Mouse (Mus musculus): ENCODE data around the gene Cyp2d22. TPM values are rescaled to one million over a fixed set of nuclear protein-coding genes. Genes with fewer than 3 reads are reported as not detected.

The Cyp2d22 gene
- polyA plus RNA-seq, 1 experiment from 2014 or later: 9.6 TPM

- peaks cover 20% of the 10 kb centered on the region; the same call in 1 of the 2 replicates for H3K36me3 ChIP-seq
- peaks cover 11% of the 10 kb centered on the region for H3K4me1 ChIP-seq
- no peak overlapping the region for H3K4me3 ChIP-seq
- no peak overlapping the region for H3K27ac ChIP-seq
- WGBS: 84% methylated on average over 4 of the region's 4 CpGs
- ATAC-seq (ENCODE audit: borderline replicate concordance, extremely low read depth, low FRiP score, low TSS enrichment): no peak
- no peaks in the 10 kb centered on the region for H3K27me3 ChIP-seq
- H3K9me3 ChIP-seq: no peaks in the 10 kb centered on the region
- H3K4me2 ChIP-seq: no peak overlapping the region
- H3K9ac ChIP-seq: no peak overlapping the region
Measured at GRCm38 (mm10) chr15:82335194-82335593, 44.9 kb downstream of the Cyp2d22 start.

- 60% methylated on average over 2 of the region's 2 CpGs for WGBS
- Histone ChIP-seq H3K9me3 (no peaks in the 10 kb centered on the region), H3K4me1 (no peaks in the 10 kb centered on the region), H3K4me2 (no peak overlapping the region), H3K4me3 (no peak overlapping the region), H3K27ac (no peak overlapping the region), H3K27me3 (no peaks in the 10 kb centered on the region), H3K36me3 (no peaks in the 10 kb centered on the region), H3K9ac (no peak overlapping the region)
- no peak for ATAC-seq (ENCODE audit: borderline replicate concordance, extremely low read depth, low FRiP score, low TSS enrichment)
Measured at GRCm38 (mm10) chr15:82325382-82325781, 54.7 kb downstream of the Cyp2d22 start.

- H3K9ac ChIP-seq: no peak overlapping the region
- H3K27me3 ChIP-seq: no peaks in the 10 kb centered on the region
- H3K4me1 ChIP-seq: no peaks in the 10 kb centered on the region
- no peak overlapping the region for H3K4me3 ChIP-seq
- no peak overlapping the region for H3K4me2 ChIP-seq
- 70% methylated on average over 8 of the region's 8 CpGs for WGBS
- no peak for ATAC-seq (ENCODE audit: borderline replicate concordance, extremely low read depth, low FRiP score, low TSS enrichment)
- H3K36me3 ChIP-seq: no peaks in the 10 kb centered on the region
- no peak overlapping the region for H3K27ac ChIP-seq
- H3K9me3 ChIP-seq: no peaks in the 10 kb centered on the region
Measured at GRCm38 (mm10) chr15:82322195-82322594, 57.9 kb downstream of the Cyp2d22 start.

Small RNAs within 50 kb of the gene (microRNA-seq; reads per million reads assigned to microRNA genes)
- not detected for gene Gm25990
- not detected for gene Gm27331
- not detected for gene Mir7684

Other genes starting within 250 kb of the Cyp2d22 start
- gene Srebf2, start 233.1 kb downstream of the Cyp2d22 start, polyA plus RNA-seq (2015; fragmentation: Nextera tagmentation; extraction: Ambion mirVana): 126 and 132 TPM in 2 replicates
- gene Shisa8, start 167.4 kb downstream of the Cyp2d22 start, polyA plus RNA-seq (2015; fragmentation: Nextera tagmentation; extraction: Ambion mirVana): 1.1 and 1.3 TPM in 2 replicates
- 0.12 TPM in 1 of 2 replicates, not detected in the other for gene Tnfrsf13c, start 155.9 kb downstream of the Cyp2d22 start, polyA plus RNA-seq (2015; fragmentation: Nextera tagmentation; extraction: Ambion mirVana)
- gene Cenpm, start 135.5 kb downstream of the Cyp2d22 start, polyA plus RNA-seq (2015; fragmentation: Nextera tagmentation; extraction: Ambion mirVana): 71.6 and 74.5 TPM in 2 replicates
- gene 1500009C09Rik, start 127.9 kb downstream of the Cyp2d22 start, polyA plus RNA-seq (2015; fragmentation: Nextera tagmentation; extraction: Ambion mirVana): not detected in 2 replicates
- 4.1 and 6.3 TPM in 2 replicates for gene Sept3, start 105.4 kb downstream of the Cyp2d22 start, polyA plus RNA-seq (2015; fragmentation: Nextera tagmentation; extraction: Ambion mirVana)
- gene Wbp2nl, start 81.3 kb downstream of the Cyp2d22 start, polyA plus RNA-seq (2015; fragmentation: Nextera tagmentation; extraction: Ambion mirVana): 0.37 and 0.40 TPM in 2 replicates
- 47.0 and 52.3 TPM in 2 replicates for gene Naga, start 41.3 kb downstream of the Cyp2d22 start, polyA plus RNA-seq (2015; fragmentation: Nextera tagmentation; extraction: Ambion mirVana)
- gene Pheta2, start 41.3 kb downstream of the Cyp2d22 start, polyA plus RNA-seq (2015; fragmentation: Nextera tagmentation; extraction: Ambion mirVana): 15.4 and 16.4 TPM in 2 replicates
- gene Smdt1, start 41.3 kb downstream of the Cyp2d22 start, polyA plus RNA-seq (2015; fragmentation: Nextera tagmentation; extraction: Ambion mirVana): 235 and 254 TPM in 2 replicates
- 276 and 282 TPM in 2 replicates for gene Ndufa6, start 25.9 kb downstream of the Cyp2d22 start, polyA plus RNA-seq (2015; fragmentation: Nextera tagmentation; extraction: Ambion mirVana)
- not detected in 2 replicates for gene Cyp2d11, start 13.8 kb upstream of the Cyp2d22 start, polyA plus RNA-seq (2015; fragmentation: Nextera tagmentation; extraction: Ambion mirVana)
- gene Cyp2d10, start 26.9 kb upstream of the Cyp2d22 start, polyA plus RNA-seq (2015; fragmentation: Nextera tagmentation; extraction: Ambion mirVana): 0.34 TPM in 1 of 2 replicates, not detected in the other
- not detected in 2 replicates for gene Cyp2d9, start 53.2 kb upstream of the Cyp2d22 start, polyA plus RNA-seq (2015; fragmentation: Nextera tagmentation; extraction: Ambion mirVana)
- gene Cyp2d12, start 174.8 kb upstream of the Cyp2d22 start, polyA plus RNA-seq (2015; fragmentation: Nextera tagmentation; extraction: Ambion mirVana): not detected in 2 replicates
- not detected in 2 replicates for gene Cyp2d34, start 240.7 kb upstream of the Cyp2d22 start, polyA plus RNA-seq (2015; fragmentation: Nextera tagmentation; extraction: Ambion mirVana)